Mouse (Mus musculus): Measurements from ENCODE around the gene Zfp819.

The Zfp819 gene

GRCm38 (mm10) chr7:43606896-43607742, at the start of gene Zfp819:
TSS of gene Zfp819 (plus strand) at chr7:43607169.
- peak; percentile 28 for DNase-seq (ENCODE audit: low read depth)

DNA sequence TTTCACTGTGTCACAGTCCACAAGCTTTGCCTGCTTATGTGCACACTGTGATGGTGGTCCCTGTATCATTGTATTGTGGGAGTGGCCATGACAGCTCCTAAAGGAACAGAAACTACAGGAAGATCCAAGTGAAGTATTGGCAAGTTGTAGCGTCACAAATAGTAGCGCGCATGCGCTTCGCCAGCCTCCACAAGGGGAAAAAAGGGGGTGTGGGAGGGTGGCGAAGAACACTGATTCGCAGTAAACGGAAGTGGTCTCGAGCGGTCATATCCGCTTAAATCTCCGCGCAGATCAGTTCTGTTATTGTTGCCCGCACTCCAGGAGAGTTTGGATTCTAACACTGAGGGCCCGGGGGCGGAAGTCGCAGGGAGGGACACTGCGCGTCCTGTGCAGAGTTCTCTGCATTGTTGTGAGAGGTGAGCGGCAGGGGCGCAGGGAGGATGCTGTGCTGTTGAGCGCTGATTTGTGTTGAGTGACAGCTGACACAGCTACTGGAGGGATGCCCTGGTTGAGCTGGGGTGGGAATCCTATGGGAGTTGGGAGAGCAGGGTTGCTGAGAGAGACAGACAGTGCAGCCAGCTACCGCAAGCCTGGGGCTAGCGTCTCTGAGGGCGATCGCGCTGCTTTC, 44.8 kb upstream of the Zfp819 start, which contains the start of gene Zfp658:
Gene Zfp658 (plus strand): TSS at position 251 of the 628 bp plus-strand sequence.
- peak; percentile 77 for DNase-seq (ENCODE audit: low read depth)

- DNase-seq (ENCODE audit: low read depth) = peak; percentile 26
These were observed 44.3 kb upstream of the Zfp819 start for GRCm38 (mm10) chr7:43562651-43563070.

- DNase-seq (ENCODE audit: low read depth) = no peak
These were observed 43.7 kb upstream of the Zfp819 start for GRCm38 (mm10) chr7:43563300-43563699.

DNA sequence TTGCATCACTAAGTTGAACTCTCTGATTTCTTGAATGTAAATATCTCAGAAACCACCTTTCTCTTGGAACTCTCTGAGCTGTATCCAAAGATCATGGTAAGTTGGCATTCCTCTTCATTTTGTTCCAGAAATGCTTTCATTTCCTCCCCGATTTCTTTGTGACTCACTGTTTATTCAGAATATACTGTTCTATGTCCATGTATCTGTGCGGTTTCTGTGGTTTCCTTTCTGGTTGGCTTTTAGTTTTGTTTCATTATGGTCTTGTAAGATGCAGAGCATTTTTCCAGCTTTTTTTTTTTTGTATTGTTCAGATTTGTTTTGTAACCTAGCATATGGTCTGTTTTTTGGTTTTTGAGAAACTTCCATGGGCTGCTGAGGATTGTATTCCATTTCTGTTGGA, 35.8 kb upstream of the Zfp819 start:
- no peak for DNase-seq (ENCODE audit: low read depth)

- peak; percentile 85 for DNase-seq (ENCODE audit: low read depth)
These were observed 27.4 kb upstream of the Zfp819 start, which contains the start of gene Zfp719 for GRCm38 (mm10) chr7:43579440-43580171. TSS of gene Zfp719 (plus strand) at chr7:43579610.

DNA sequence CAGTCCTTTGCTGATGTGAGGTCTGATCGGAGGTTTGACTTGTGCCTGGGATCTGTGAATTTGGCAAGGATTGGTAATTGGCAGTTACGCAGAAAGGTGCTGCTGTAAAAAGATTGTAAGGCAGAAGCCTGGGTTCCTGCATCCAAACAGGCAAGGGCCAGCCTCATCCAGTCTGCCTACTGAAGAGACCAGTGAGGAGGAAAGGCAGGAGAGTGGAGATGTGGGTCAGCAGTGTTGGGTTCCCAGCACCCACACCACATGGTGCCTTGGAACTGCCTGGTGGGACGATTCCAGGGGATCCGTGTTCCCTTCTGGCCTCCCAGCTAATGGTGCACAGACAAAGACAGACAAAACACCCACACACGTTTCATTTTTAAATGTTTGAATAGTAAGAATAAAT, 26.4 kb upstream of the Zfp819 start:
- no peak for DNase-seq (ENCODE audit: low read depth)

- DNase-seq (ENCODE audit: low read depth) = no peak
These were observed 22.2 kb upstream of the Zfp819 start for GRCm38 (mm10) chr7:43584790-43585189.

- DNase-seq (ENCODE audit: low read depth) = no peak
These were observed 5.1 kb upstream of the Zfp819 start for GRCm38 (mm10) chr7:43601884-43602283.

DNA sequence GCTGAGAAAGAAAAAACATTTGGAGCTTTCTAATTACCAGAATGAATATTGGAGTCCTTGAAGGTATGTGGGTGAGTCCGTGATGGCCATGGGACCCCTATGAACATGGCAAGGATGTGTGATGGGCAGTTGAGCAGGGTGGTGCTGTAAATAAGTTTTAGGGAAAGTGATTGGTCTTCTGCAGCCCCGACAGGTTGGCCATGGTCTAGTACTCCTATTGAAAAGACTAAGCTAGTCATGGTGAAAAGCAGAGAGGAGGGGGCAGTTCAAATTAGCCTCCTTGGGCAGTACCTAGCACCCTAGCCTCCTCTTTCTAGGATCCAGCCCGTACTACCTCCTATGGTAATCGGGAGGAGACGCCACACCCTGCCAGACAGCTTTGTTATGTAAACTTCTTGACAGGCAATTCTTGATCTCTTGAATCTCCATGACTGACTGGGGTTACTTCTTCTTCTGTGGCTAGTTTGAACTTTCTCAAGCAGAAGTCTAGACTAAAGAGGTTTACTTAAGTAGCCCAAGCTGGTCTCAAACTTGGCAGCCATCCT, 846 bp downstream of the Zfp819 start:
- DNase-seq (ENCODE audit: low read depth) = no peak

- no peak for DNase-seq (ENCODE audit: low read depth)
These were observed 1.4 kb downstream of the Zfp819 start for GRCm38 (mm10) chr7:43608316-43608824.

DNA sequence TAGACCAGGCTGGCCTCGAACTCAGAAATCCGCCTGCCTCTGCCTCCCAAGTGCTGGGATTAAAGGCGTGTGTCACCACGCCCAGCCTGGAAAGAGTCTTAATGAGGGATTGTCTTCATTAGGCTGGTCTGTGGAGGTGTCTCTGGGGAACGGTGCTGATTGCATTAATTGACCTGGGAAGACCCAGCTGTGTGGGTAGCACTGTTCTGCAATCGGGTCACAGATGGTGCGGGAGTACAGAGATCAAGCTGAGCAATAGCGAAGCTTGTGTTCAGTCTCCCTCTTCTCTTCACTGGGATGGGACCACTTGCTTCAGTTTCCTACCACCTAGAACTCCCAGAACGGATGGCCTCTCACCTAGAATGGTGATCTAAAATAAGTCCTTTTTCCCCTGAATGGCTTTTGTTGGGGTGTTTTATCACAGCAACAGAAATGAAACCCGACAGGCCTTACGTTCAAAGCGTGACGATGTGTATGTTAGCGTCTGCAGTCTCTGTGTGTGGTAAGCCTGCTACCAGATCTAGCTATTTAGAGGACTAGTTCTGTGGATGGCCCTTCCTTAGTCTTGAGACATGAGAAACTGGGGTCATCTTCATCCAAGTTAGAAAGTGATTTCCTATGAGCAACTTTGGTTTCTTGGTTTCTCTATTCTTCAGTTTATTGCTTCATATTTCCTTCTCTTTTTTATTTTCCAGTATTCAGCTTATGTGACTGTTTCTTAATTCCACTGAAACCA, 7.0 kb downstream of the Zfp819 start:
- no peak for DNase-seq (ENCODE audit: low read depth)

- DNase-seq (ENCODE audit: low read depth) = no peak
These were observed 16.0 kb downstream of the Zfp819 start for GRCm38 (mm10) chr7:43622927-43623326.

GRCm38 (mm10) chr7:43623819-43624218, 16.9 kb downstream of the Zfp819 start:
- DNase-seq (ENCODE audit: low read depth) = no peak

GRCm38 (mm10) chr7:43625065-43625464, 18.1 kb downstream of the Zfp819 start:
- DNase-seq (ENCODE audit: low read depth) = no peak

- no peak for DNase-seq (ENCODE audit: low read depth)
These were observed 18.9 kb downstream of the Zfp819 start for GRCm38 (mm10) chr7:43625794-43626422.

GRCm38 (mm10) chr7:43633940-43634339, 27.0 kb downstream of the Zfp819 start:
- DNase-seq (ENCODE audit: low read depth) = no peak

DNA sequence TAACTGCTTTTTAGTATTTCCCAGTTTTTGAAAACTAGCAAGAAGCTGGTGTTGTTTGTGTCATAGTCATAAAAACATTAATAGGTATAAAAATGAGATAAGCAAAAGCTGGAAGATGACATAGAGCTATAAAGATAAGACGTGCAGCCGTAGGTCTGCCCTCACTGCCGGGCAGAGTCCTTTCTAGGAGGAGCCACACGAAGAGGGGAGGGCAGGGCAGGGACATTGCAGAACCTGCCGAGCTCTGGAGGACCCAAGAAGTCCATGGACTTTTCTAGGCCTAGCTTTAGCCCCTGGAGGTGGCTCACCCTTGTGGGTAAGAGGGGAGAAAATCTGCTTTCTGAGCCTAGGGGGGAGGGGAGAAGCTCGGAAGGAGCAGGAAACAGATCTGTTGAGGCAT, 27.5 kb downstream of the Zfp819 start, which contains the start of gene Ceacam18:
Gene Ceacam18 (plus strand): TSS at position 208 of the 400 bp plus-strand sequence.
- no peak for DNase-seq (ENCODE audit: low read depth)

DNA sequence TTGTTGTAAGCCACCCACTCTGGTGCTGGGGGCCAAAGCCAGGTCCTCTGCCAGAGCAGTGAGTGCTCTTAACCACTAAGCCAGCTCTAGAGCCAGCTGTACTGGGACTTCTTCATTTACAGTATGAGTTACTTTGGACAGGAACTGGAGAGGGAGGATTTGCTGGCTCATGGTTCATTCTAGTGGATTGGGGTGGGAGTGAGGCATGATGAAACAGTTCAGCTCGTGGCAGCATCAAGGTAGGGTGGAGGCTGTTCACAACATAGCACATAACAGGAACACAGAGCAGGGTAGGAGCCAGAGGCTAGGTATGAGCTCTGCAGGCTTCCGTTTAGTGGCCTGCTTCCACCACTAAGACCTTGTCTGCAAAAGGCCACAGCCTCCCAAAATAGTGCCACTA, 29.2 kb downstream of the Zfp819 start:
- no peak for DNase-seq (ENCODE audit: low read depth)

DNA sequence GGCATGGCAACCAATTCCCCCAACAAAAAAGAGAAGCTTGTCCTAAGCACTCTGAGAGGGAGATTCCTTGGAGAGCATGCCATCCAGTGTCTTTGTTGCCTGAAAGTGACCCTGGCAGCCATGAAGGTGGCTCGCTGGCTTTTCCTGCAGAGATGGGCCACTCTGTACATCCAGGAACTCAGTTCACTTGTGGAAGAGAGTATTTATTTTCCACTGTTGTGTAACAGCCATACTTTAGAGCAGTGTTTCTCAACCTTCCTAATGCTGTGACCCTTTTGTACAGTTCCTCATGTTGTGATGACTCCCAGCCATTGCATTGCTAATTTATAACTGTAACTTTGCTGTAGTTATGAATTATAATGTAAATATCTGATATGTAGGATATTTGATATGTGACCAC, 30.1 kb downstream of the Zfp819 start:
- DNase-seq (ENCODE audit: low read depth) = no peak

- no peak for DNase-seq (ENCODE audit: low read depth)
These were observed 35.6 kb downstream of the Zfp819 start for GRCm38 (mm10) chr7:43642587-43642986.
